ENCODE assay signal across 21 mouse cellular contexts in the genomic region with DNA sequence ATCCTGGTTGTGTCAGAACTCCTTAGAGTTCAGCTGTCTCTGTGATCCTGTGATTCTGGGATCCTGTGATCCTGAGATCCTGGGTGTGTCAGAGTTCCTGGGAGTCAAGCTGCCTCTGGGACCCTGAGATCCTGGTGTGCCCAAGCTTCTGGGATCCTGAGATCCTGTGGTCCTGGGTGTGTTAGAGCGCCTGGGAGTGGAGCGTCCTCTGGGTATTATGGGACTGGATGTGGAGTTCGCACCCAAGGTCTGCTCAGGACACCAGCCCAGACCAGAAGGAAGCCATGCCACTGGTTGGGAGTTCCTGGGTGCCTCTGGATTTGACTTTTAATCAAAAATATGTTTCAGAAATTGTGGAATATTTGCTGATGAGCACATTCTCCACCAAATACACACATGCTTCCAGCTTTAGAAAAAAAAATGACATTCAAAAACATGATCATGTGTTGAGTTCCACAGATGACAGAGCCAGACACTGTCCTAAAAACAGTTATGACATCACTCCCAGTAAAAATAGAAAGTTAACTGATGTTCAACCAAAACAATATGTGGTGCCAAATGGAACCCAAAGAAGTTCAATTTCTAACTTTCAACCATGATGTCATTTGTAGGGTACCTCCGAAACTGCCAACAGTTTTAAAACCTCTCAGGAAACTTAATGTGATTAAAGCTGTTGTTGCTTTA.
DNase-seq lines count a peak whose midpoint lies in the region; ATAC-seq and TF ChIP-seq lines count a peak whose summit lies in the region.
"Had no signal": no experiment of that assay in that cellular context is flagged by ENCODE, and none has a peak within 500 bp of the region (broad histone marks: within the 10 kb centered on the region; RNA-seq: fewer than 3 reads in every experiment).

No protein-coding gene starts in this region.

- peaks cover 5% of the 10 kb centered on the region for H3K36me3 ChIP-seq in heart, adult 2 months (ENCODE audit: control insufficient read depth, insufficient read depth, low read length)
- H3K36me3 ChIP-seq in heart, embryonic 11.5 days (ENCODE audit: control insufficient read depth, insufficient read depth, low read length) = peaks cover 2% of the 10 kb centered on the region; the same call in 1 of the 2 replicates
- H3K36me3 ChIP-seq in CH12.LX (replicated peaks in 1 of 2; ENCODE audit: control insufficient read depth in 1 of 2, insufficient read depth in 1 of 2, low read length in 1 of 2) = no peaks in the 10 kb centered on the region
- no peaks in the 10 kb centered on the region; the same call in 1 of the 2 replicates for H3K36me3 ChIP-seq in heart, postnatal 0 days (replicated peaks; ENCODE audit: control insufficient read depth, insufficient read depth, low read length)
- H3K36me3 ChIP-seq in kidney, embryonic 15.5 days = peaks cover 9% of the 10 kb centered on the region
- H3K36me3 ChIP-seq: hindbrain, embryonic 15.5 days had no signal

- 42% methylated on average over 4 of the region's 4 CpGs for WGBS in heart, adult 2 months
- WGBS in heart, embryonic 11.5 days (ENCODE audit: insufficient replicate concordance) = 80% methylated on average over 4 of the region's 4 CpGs
- 84% methylated on average over 4 of the region's 4 CpGs for WGBS in heart, postnatal 0 days
- 94% methylated on average over 4 of the region's 4 CpGs for WGBS in kidney, embryonic 15.5 days

- peak overlapping the region; percentile 50 for H3K27ac ChIP-seq in heart, adult 2 months
- no peak overlapping the region for H3K27ac ChIP-seq in heart, embryonic 11.5 days (ENCODE audit: low read depth, low read length)
- no peak overlapping the region for H3K27ac ChIP-seq in CH12.LX (ENCODE audit: insufficient read depth, low read depth)
- 0 out of 2 replicates have a peak overlapping the region, but pooled peaks have one; percentile 15 for H3K27ac ChIP-seq in heart, postnatal 0 days (ENCODE audit: low read depth)
- H3K27ac ChIP-seq in kidney, embryonic 15.5 days = no peak overlapping the region
- H3K27ac ChIP-seq: embryonic facial prominence, embryonic 13.5 days; forebrain, embryonic 13.5 days; hindbrain, embryonic 15.5 days had no signal

- no peak overlapping the region for H3K4me2 ChIP-seq in heart, embryonic 11.5 days
- H3K4me2 ChIP-seq in CH12.LX (ENCODE audit: insufficient read depth, low read depth, poor library complexity, severe bottlenecking) = no peak overlapping the region
- no peak overlapping the region for H3K4me2 ChIP-seq in heart, postnatal 0 days (ENCODE audit: low read depth, low read length)
- no peak overlapping the region for H3K4me2 ChIP-seq in kidney, embryonic 15.5 days
- H3K4me2 ChIP-seq: embryonic facial prominence, embryonic 13.5 days; forebrain, embryonic 13.5 days; hindbrain, embryonic 15.5 days had no signal

- in situ Hi-C loops in CH12.LX (cut with MboI; ENCODE audit: low pct_ligation_motif_present, low pct_unique_long_range_greater_than_20kb, low sequenced_read_pairs) = no loop called here

- H3K4me3 ChIP-seq in heart, adult 2 months = no peak overlapping the region
- no peak overlapping the region for H3K4me3 ChIP-seq in heart, embryonic 11.5 days (ENCODE audit: low read depth, low read length)
- no peak overlapping the region for H3K4me3 ChIP-seq in CH12.LX (replicated peaks in 1 of 3; ENCODE audit: low read depth in 2 of 3, low read length in 2 of 3, poor library complexity in 1 of 3)
- H3K4me3 ChIP-seq in heart, postnatal 0 days (ENCODE audit: low read depth, low read length) = no peak overlapping the region
- no peak overlapping the region for H3K4me3 ChIP-seq in kidney, embryonic 15.5 days (replicated peaks)
- H3K4me3 ChIP-seq: embryonic facial prominence, embryonic 13.5 days; forebrain, embryonic 13.5 days; hindbrain, embryonic 15.5 days had no signal

- intact Hi-C loops in heart, adult 2 months (cut with DNase I) = loop anchor here (5.0 kb wide), 1 partner anchor 41 kb away; no protein-coding TSS in a partner anchor

- peaks cover 2% of the 10 kb centered on the region; the same call in 1 of the 2 replicates for H3K79me2 ChIP-seq in heart, adult 2 months (replicated peaks; ENCODE audit: control insufficient read depth, insufficient read depth, low read length)
- H3K79me2 ChIP-seq in CH12.LX (replicated peaks; ENCODE audit: control insufficient read depth, extremely low read depth, insufficient read depth, poor library complexity, severe bottlenecking) = no peaks in the 10 kb centered on the region

- no peaks in the 10 kb centered on the region for H3K27me3 ChIP-seq in heart, adult 2 months (ENCODE audit: control insufficient read depth, insufficient read depth, low read length)
- H3K27me3 ChIP-seq in heart, embryonic 11.5 days (ENCODE audit: control insufficient read depth, insufficient read depth, low read length) = no peaks in the 10 kb centered on the region
- no peaks in the 10 kb centered on the region for H3K27me3 ChIP-seq in CH12.LX (replicated peaks)
- no peaks in the 10 kb centered on the region for H3K27me3 ChIP-seq in heart, postnatal 0 days (ENCODE audit: control insufficient read depth, insufficient read depth, low read length)
- H3K27me3 ChIP-seq in kidney, embryonic 15.5 days = no peaks in the 10 kb centered on the region
- H3K27me3 ChIP-seq: embryonic facial prominence, embryonic 13.5 days; forebrain, embryonic 13.5 days; hindbrain, embryonic 15.5 days had no signal

- H3K4me1 ChIP-seq in heart, adult 2 months (ENCODE audit: control insufficient read depth, insufficient read depth, low read length) = peaks cover 6% of the 10 kb centered on the region
- H3K4me1 ChIP-seq in heart, embryonic 11.5 days (ENCODE audit: control insufficient read depth, insufficient read depth, low read length) = no peaks in the 10 kb centered on the region
- peaks cover 2 to 3% of the 10 kb centered on the region in 2 experiments; a peak in 1 of 4 replicates for H3K4me1 ChIP-seq in CH12.LX (ENCODE audit: control insufficient read depth in 1 of 2, insufficient read depth in 2 of 2)
- peaks cover 7% of the 10 kb centered on the region; the same call in 1 of the 2 replicates for H3K4me1 ChIP-seq in heart, postnatal 0 days (ENCODE audit: control insufficient read depth, insufficient read depth)
- no peaks in the 10 kb centered on the region for H3K4me1 ChIP-seq in kidney, embryonic 15.5 days
- H3K4me1 ChIP-seq: embryonic facial prominence, embryonic 13.5 days; forebrain, embryonic 13.5 days; hindbrain, embryonic 15.5 days had no signal

- ATAC-seq in heart, embryonic 11.5 days (replicated peaks; ENCODE audit: insufficient number of reproducible peaks, low FRiP score, low TSS enrichment) = no peak
- peak; percentile 41; the same call in 1 of the 2 replicates for ATAC-seq in heart, postnatal 0 days (ENCODE audit: insufficient read depth, low read depth)
- no peak for ATAC-seq in kidney, embryonic 15.5 days (replicated peaks; ENCODE audit: low FRiP score)
- ATAC-seq: CD4-positive, CD25-positive, alpha-beta regulatory T cell, adult 4 months; forebrain, embryonic 13.5 days; forebrain, postnatal 0 days; intestine, embryonic 16.5 days had no signal

- peak; percentile 11 for DNase-seq in gastrocnemius, adult 18-20 months (ENCODE audit: low spot score)
- no peak for DNase-seq in gastrocnemius, adult 8-10 months (ENCODE audit: low spot score in 2 of 2)
- peak; percentile 29 to 45 for DNase-seq in heart, adult 2 months
- DNase-seq in CH12.LX (ENCODE audit: extremely low read depth) = no peak
- DNase-seq in heart, postnatal 0 days (ENCODE audit: low spot score) = peak; percentile 58
- DNase-seq in embryo, embryonic 9.5 days (ENCODE audit: extremely low spot score) = no peak
- DNase-seq: adrenal gland, postnatal 10 days; B cell, adult 2 months; cerebellum, adult 11 months; cerebellum, adult 8-10 months; cerebellum, postnatal 14 days; forebrain, postnatal 0 days; gastrocnemius, postnatal 14 days; kidney, adult 2 months had no signal

- TF ChIP-seq EP300 in heart, adult 2 months (IDR thresholded peaks at IDR 0.05; ENCODE audit: insufficient read depth, low read depth, low read length) = no peak
- TF ChIP-seq EP300 in CH12.LX (IDR thresholded peaks at IDR 0.05; ENCODE audit: low read length) = no peak
- no peak for TF ChIP-seq EP300 in heart, postnatal 0 days (IDR thresholded peaks at IDR 0.05; ENCODE audit: low read depth)

- TF ChIP-seq RAD21 in CH12.LX (IDR thresholded peaks at IDR 0.05; ENCODE audit: low read depth, low read length) = no peak

- no peak overlapping the region for H3K9ac ChIP-seq in heart, adult 2 months (ENCODE audit: low read depth, low read length)
- H3K9ac ChIP-seq in heart, embryonic 11.5 days (ENCODE audit: low read depth, low read length) = no peak overlapping the region
- H3K9ac ChIP-seq in CH12.LX (ENCODE audit: insufficient read depth, low read depth) = no peak overlapping the region
- H3K9ac ChIP-seq in heart, postnatal 0 days (replicated peaks; ENCODE audit: low read depth, low read length) = no peak overlapping the region
- no peak overlapping the region for H3K9ac ChIP-seq in kidney, embryonic 15.5 days
- H3K9ac ChIP-seq: embryonic facial prominence, embryonic 13.5 days; forebrain, embryonic 13.5 days; forebrain, postnatal 0 days; hindbrain, embryonic 15.5 days had no signal

- dilution Hi-C loops in CH12.LX (cut with MboI; ENCODE audit: extremely low pct_ligation_motif_present, extremely low pct_unique_long_range_greater_than_20kb, low sequenced_read_pairs) = no loop called here

- TF ChIP-seq POLR2A in heart, adult 2 months (IDR thresholded peaks at IDR 0.05; ENCODE audit: insufficient read depth, low read depth, low read length) = no peak
- no peak for TF ChIP-seq POLR2A in CH12.LX (IDR thresholded peaks at IDR 0.05; ENCODE audit: low read depth, low read length)

- TF ChIP-seq CTCF in heart, adult 2 months (IDR thresholded peaks at IDR 0.05) = no peak
- no peak for TF ChIP-seq CTCF in CH12.LX (conservative IDR thresholded peaks at IDR 0.05 in 1 of 2, IDR thresholded peaks at IDR 0.05 in 1 of 2; ENCODE audit: low read depth in 2 of 2, low read length in 2 of 2)
- TF ChIP-seq CTCF in heart, postnatal 0 days (IDR thresholded peaks at IDR 0.05; ENCODE audit: low read depth) = no peak

- H3K9me3 ChIP-seq in heart, embryonic 11.5 days (replicated peaks; ENCODE audit: control insufficient read depth, low read length) = no peaks in the 10 kb centered on the region
- no peaks in the 10 kb centered on the region for H3K9me3 ChIP-seq in CH12.LX (replicated peaks; ENCODE audit: low read length)
- H3K9me3 ChIP-seq in heart, postnatal 0 days (replicated peaks; ENCODE audit: control insufficient read depth, low read length) = no peaks in the 10 kb centered on the region
- no peaks in the 10 kb centered on the region for H3K9me3 ChIP-seq in kidney, embryonic 15.5 days (replicated peaks)
- H3K9me3 ChIP-seq: embryonic facial prominence, embryonic 13.5 days; forebrain, embryonic 13.5 days; hindbrain, embryonic 15.5 days had no signal

TF ChIP-seq in CH12.LX, 34 proteins besides CTCF, POLR2A, EP300 and RAD21 (continues in another document):
- TF ChIP-seq MAFK (IDR thresholded peaks at IDR 0.05; ENCODE audit: insufficient replicate concordance, low read length) (no peak), JUN (IDR thresholded peaks at IDR 0.05; ENCODE audit: insufficient read depth, low read depth, low read length) (0 out of 2 replicates have a peak, but pooled peaks have one; percentile 11), TBP (conservative IDR thresholded peaks at IDR 0.05; ENCODE audit: low read depth, low read length) (no peak), MEF2A (IDR thresholded peaks at IDR 0.05; ENCODE audit: borderline replicate concordance, low read depth, low read length) (peak; percentile 66; the same call in 1 of the 2 replicates)

Comparison
In these comparisons a context has a peak if more than half of its experiments do, and no peak if none do; other contexts are left out.
1. DNase-seq: peak in gastrocnemius, adult 18-20 months (single experiment), heart, adult 2 months (2 of 2) and heart, postnatal 0 days (single experiment); none in gastrocnemius, adult 8-10 months (0 of 2), CH12.LX (single experiment) and embryo, embryonic 9.5 days (single experiment).
2. H3K27ac ChIP-seq: peak in heart, adult 2 months (single experiment) and heart, postnatal 0 days (single experiment); none in heart, embryonic 11.5 days (single experiment), CH12.LX (single experiment) and kidney, embryonic 15.5 days (single experiment).